Mouse (Mus musculus) splenic B cell, adult 2 months (primary cell): Measurements from ENCODE around the gene Cntnap4.

Experiments
- DNase-seq: peaks from one replicate; pipeline ENCODE4 v3.0.0-alpha.2; 2011; ENCODE audit warnings: low read depth, low spot score
- H3K27me3 ChIP-seq: 2 replicates; pipeline ENCODE4 v1.6.1; 2012; ENCODE audit warnings: mild to moderate bottlenecking, low read length, moderate library complexity, mixed read lengths; ENCODE audit not compliant: control insufficient read depth, poor library complexity, insufficient read depth, severe bottlenecking
- H3K36me3 ChIP-seq: 2 replicates; pipeline ENCODE4 v1.6.1; 2012; ENCODE audit warnings: mild to moderate bottlenecking, low read length, moderate library complexity, mixed read lengths; ENCODE audit not compliant: control insufficient read depth, poor library complexity, insufficient read depth, severe bottlenecking

Cntnap4 gene

DNA sequence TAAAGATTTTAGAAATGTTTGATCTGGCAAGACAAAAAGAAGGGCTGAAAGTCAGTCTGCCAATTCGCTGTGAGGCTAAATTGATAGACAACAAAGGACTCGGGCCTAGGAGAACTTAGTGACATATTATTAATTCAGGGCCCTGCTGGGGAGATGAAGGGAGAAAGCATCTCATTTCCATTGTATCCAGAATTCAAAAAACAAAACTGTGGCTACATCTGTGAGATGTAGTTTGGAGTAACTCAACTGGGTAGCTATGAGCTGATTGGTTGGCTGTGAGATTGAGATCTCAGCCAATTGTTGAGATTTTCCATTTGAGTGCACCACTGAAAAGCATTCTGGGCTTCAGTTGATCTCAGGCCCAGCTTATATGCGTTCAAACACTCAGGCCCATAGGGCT is 84.2 kb downstream of the Cntnap4 start:
- no peaks in the 10 kb centered on the region for H3K36me3 ChIP-seq
- H3K27me3 ChIP-seq: no peaks in the 10 kb centered on the region; the same call in 1 of the 2 replicates
- DNase-seq: no peak

DNA sequence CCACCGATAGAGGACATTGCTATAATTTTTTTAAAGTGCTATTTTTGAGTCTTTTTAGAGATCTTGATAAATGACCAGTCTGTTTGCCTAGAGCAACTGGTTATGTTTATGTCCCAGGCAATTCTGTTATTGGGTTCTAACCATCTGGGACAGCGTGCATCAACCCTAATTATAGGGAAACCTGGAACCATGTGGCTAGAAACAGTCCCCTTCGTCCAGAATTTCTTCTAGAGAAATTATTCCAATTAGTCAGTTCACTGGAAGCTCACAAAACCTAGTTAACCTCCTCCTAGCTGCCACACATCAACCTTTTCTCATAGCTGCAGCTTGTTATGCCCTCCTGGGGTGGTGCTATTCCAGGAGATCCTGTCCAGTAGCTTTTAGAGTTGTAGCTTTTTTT is 94.2 kb downstream of the Cntnap4 start:
- H3K27me3 ChIP-seq: no peaks in the 10 kb centered on the region
- H3K36me3 ChIP-seq: no peaks in the 10 kb centered on the region
- DNase-seq: no peak

DNA sequence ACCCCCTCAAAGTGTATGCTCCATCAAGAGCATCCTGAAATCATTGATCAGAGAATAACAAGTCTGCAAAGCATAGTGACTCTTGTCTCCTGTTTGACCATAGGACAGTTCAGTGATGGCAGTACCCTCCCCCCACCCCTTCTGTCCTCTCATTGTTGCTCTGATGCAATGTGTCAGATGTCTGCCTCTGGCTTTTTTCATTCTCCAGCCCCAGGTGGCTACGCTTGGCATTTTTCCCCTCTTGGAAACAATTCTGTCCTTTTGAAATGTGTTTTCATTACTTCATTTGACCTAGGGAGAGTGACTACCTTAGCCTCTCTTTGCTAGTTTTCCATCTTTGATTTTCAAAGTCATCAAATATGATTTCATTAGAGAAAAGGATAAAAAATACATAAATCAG is 104.8 kb downstream of the Cntnap4 start:
- DNase-seq: no peak
- Histone ChIP-seq H3K27me3 (no peaks in the 10 kb centered on the region), H3K36me3 (no peaks in the 10 kb centered on the region)

DNA sequence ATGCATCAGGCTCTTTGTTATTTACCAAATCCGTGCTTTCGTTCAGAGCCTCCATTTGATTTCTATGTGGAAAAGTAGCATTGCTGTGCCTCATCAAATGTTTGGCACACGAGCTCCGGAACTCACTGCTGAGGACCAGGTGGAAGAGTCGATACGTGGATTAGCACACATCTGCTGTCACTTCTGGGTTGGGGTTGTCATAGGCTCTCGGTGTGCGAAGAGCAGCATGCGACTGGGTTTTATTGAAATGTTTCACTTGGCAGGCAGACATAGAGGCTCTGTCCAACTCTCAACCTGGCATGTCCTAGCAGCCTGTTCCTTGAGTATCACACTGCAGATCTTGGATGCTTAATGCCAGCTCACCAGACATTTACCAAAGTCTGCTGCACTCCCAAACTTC is 111.9 kb downstream of the Cntnap4 start:
- Histone ChIP-seq H3K27me3 (no peaks in the 10 kb centered on the region), H3K36me3 (no peaks in the 10 kb centered on the region)
- no peak for DNase-seq

DNA sequence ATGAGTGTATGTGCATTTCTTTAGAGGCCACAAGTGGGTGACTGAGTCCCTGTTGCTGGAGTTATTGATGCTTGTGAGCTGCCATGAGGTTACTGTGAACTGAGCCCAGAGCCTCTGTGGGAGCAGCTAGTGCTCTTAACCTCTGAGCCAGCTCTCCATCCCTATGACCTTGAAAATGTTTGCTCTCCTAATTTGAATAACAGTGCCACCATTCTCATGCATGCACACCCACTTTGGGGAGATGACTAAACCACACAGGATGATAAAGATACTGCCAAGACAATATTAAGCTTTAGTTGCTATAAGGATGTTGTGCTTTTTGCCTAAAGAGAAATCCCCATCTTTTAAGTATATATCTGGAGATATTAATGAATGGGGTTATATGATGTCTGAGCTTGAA is 125.9 kb downstream of the Cntnap4 start:
- no peaks in the 10 kb centered on the region for H3K27me3 ChIP-seq
- DNase-seq: no peak
- no peaks in the 10 kb centered on the region for H3K36me3 ChIP-seq

DNA sequence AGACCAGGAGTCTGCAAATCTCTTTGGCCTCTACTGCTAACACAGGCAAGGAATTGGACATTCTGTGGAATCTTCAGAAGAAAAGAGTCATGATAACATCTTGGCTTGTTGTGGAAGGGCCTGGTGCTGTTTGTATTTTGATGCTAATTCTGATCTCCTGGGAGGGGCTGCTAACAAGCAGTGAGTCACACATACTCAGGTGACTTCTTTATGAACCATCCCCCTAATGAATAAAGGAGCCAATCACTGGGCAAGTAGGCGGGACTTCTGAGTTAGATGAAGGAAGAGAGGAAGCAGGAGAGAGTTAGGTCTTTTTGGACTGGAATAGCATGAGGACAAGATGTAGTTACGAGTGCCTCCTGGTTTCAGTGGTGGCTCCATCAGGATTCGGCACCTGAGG is 128.3 kb downstream of the Cntnap4 start:
- no peak for DNase-seq
- no peaks in the 10 kb centered on the region for H3K27me3 ChIP-seq
- no peaks in the 10 kb centered on the region for H3K36me3 ChIP-seq

GRCm38 (mm10) chr8:112716982-112717381 is 147.1 kb downstream of the Cntnap4 start:
- H3K27me3 ChIP-seq: no peaks in the 10 kb centered on the region
- no peaks in the 10 kb centered on the region for H3K36me3 ChIP-seq
- DNase-seq: no peak

DNA sequence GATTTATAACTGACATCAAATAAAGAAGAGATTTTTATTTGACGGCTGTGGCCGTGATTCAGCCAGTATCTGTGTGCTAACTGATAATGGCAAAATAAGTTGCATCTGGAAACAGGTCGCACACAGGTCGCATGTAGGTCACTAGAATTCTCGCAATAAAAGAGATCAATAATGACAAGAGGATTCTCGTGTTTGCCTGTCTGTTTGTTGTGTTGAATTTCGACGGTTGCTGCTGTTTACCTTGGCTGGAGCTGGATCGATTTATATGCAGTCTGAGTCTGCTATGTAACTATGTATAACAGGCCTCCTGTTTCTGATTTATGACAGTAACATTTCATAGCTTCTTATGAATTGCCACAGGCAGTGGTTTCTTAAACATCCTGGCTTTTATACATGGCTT is 155.1 kb downstream of the Cntnap4 start:
- no peaks in the 10 kb centered on the region for H3K27me3 ChIP-seq
- no peaks in the 10 kb centered on the region for H3K36me3 ChIP-seq
- DNase-seq: no peak

DNA sequence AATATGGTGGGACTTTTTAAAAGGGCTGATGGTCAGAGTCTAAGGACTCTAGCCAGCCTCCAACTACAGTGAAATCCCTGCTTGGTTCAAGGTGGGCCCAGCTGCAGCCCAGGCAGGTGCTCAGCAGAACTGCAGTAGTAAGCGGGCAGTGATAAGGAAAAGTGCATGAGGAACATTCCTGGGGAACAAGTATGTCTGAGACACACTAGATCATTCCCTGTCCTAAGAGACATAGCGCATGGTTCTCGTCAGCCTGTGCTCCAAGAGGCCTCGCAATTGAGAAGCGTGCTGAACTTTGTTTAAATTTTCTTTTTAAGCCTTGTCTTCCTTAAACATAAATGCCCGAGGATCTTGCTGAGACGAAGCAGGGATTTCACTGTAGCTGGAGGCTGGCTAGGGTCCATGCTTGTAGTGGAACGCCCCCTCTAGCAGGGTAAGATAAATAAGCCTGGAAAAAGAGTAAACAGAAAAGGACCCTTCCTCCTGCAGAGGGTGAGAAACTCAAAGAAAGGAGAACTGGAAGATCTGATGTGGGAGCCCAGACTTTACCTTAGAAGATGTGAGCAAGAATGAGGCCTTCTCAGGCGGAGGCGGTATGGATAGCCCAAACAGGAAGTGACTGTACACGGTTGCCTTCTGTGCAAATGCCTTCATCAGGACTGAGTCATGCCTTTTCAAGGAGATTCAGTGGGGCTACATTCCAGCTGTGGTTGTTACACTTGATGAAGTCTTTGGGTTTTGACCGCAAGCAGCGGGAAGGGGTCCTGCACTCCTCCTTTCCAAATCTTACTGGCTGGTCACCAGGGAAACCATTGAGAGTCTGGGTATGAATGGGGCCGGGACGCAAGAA is 161.0 kb downstream of the Cntnap4 start:
- Histone ChIP-seq H3K36me3 (no peaks in the 10 kb centered on the region), H3K27me3 (no peaks in the 10 kb centered on the region)
- no peak for DNase-seq

- no peaks in the 10 kb centered on the region for H3K27me3 ChIP-seq
- no peak for DNase-seq
- H3K36me3 ChIP-seq: no peaks in the 10 kb centered on the region
These were observed 165.7 kb downstream of the Cntnap4 start for GRCm38 (mm10) chr8:112735575-112735974.

- no peak for DNase-seq
- Histone ChIP-seq H3K27me3 (no peaks in the 10 kb centered on the region), H3K36me3 (no peaks in the 10 kb centered on the region)
These were observed 173.5 kb downstream of the Cntnap4 start for GRCm38 (mm10) chr8:112743331-112743730.

GRCm38 (mm10) chr8:112747296-112747695 is 177.5 kb downstream of the Cntnap4 start:
- Histone ChIP-seq H3K27me3 (no peaks in the 10 kb centered on the region), H3K36me3 (no peaks in the 10 kb centered on the region)
- no peak for DNase-seq

GRCm38 (mm10) chr8:112755171-112755570 is 185.3 kb downstream of the Cntnap4 start:
- Histone ChIP-seq H3K36me3 (no peaks in the 10 kb centered on the region), H3K27me3 (no peaks in the 10 kb centered on the region)
- DNase-seq: no peak

GRCm38 (mm10) chr8:112803058-112803457 is 233.2 kb downstream of the Cntnap4 start:
- Histone ChIP-seq H3K27me3 (no peaks in the 10 kb centered on the region), H3K36me3 (no peaks in the 10 kb centered on the region)
- DNase-seq: no peak

GRCm38 (mm10) chr8:112809382-112809781 is 239.5 kb downstream of the Cntnap4 start:
- Histone ChIP-seq H3K36me3 (no peaks in the 10 kb centered on the region), H3K27me3 (no peaks in the 10 kb centered on the region)
- DNase-seq: no peak

- no peak for DNase-seq
- Histone ChIP-seq H3K36me3 (no peaks in the 10 kb centered on the region), H3K27me3 (no peaks in the 10 kb centered on the region)
These were observed 271.2 kb downstream of the Cntnap4 start for GRCm38 (mm10) chr8:112841057-112841456.
